Mouse (Mus musculus) kidney, adult 2 months (tissue): ENCODE results near the gene 1110059E24Rik.

ENCODE experiments used
- CTCF ChIP-seq: fragments of 200-500 bp; conservative IDR thresholded peaks from 2 replicates; pipeline ENCODE4 v1.5.1; 2011; ENCODE audit warnings: low read depth, mild to moderate bottlenecking, control low read depth, low read length, moderate library complexity, mixed read lengths; ENCODE audit not compliant: insufficient read depth, insufficient read length
- POLR2A ChIP-seq: fragments of 200-500 bp; IDR thresholded peaks from one replicate; pipeline ENCODE4 v1.6.1; 2011; ENCODE audit warnings: low read depth, low read length, control low read depth

DNA sequence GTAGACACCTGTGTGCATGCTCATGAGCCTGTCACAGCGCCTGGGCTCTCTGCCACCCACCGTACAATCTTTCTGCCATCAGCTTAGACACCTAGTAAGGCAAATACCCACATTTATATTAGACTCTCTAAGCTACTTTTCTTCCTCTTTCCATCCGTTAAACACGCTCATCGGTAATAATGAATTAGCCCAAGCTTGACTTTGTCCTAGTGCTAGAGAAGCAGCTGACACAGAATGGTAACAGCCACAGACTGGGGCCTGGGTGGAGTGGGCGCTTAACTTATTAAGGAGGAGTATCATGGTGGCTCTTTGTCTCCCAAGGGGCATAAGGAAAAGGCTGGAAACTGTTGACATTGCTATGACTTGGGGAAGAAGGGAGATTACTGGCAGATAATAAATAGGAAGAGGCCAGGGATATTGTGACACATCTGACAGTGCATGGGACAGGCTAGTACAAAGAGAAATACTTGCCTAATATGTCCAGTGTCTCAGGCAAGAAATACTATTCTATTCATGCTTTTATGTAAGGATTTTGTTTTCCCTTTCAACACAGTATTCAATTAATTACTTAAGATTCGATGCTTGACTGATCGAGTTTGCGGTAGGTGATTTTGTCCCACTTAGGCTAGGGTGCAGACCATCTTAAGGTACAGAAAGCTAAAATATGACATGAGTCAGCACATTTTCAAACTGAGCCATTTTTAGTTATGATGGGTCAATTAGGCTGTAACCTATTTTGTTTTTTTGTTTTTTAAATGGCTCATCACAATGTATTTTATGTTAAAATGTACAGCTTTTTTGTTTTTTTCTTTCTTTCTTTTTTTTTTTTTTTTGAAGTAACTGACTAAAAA, 40.8 kb downstream of the 1110059E24Rik start:
- TF ChIP-seq POLR2A (no peak), CTCF (no peak)
